Mouse (Mus musculus): Measurements from ENCODE around the gene Plxna1. TPM values are rescaled to one million over a fixed set of nuclear protein-coding genes. Genes with fewer than 3 reads are reported as not detected.

Plxna1 gene
- polyA plus RNA-seq, 2 experiments, result 1.7 to 2.6 TPM

GRCm38 (mm10) chr6:89363107-89363451, 659 bp upstream of the Plxna1 start:
- Histone ChIP-seq H3K4me2 (ENCODE audit: low read depth) (peak overlapping the region; percentile 73), H3K27ac (no peak overlapping the region), H3K36me3 (replicated peaks; ENCODE audit: control insufficient read depth, insufficient read depth, low read depth) (no peaks in the 10 kb centered on the region), H3K27me3 (ENCODE audit: control insufficient read depth, insufficient read depth, low read length) (peaks cover 8% of the 10 kb centered on the region), H3K4me1 (replicated peaks; ENCODE audit: control insufficient read depth in 2 of 2, insufficient read depth in 2 of 2, low read length in 1 of 2) (peaks cover 0 to 7% of the 10 kb centered on the region in 2 experiments; a peak in 2 of 4 replicates), H3K4me3 (ENCODE audit: insufficient read depth in 1 of 2, low read depth in 2 of 2, low read length in 2 of 2) (peak overlapping the region in 1 of 2 experiments; percentile 61; a peak in 2 of 4 replicates), H3K9me3 (ENCODE audit: control insufficient read depth, low read length) (no peaks in the 10 kb centered on the region), H3K9ac (replicated peaks) (no peak overlapping the region)
- DNase-seq (ENCODE audit: low read depth in 3 of 3, low spot score in 3 of 3), result no peak
- ATAC-seq (ENCODE audit: insufficient read depth), result no peak
- TF ChIP-seq EP300 (IDR thresholded peaks at IDR 0.05; ENCODE audit: low read depth) (no peak), CTCF (IDR thresholded peaks at IDR 0.05; ENCODE audit: low read depth) (no peak)
- WGBS (ENCODE audit: insufficient replicate concordance), result 9% methylated on average over 16 of the region's 16 CpGs

- TF ChIP-seq CTCF (IDR thresholded peaks at IDR 0.05; ENCODE audit: low read depth) (no peak), EP300 (IDR thresholded peaks at IDR 0.05; ENCODE audit: low read depth) (no peak)
- DNase-seq (ENCODE audit: low read depth in 3 of 3, low spot score in 3 of 3) (no peak), ATAC-seq (ENCODE audit: insufficient read depth) (peak; percentile 51; the same call in 1 of the 2 replicates)
- Histone ChIP-seq H3K4me1 (replicated peaks; ENCODE audit: control insufficient read depth in 2 of 2, insufficient read depth in 2 of 2, low read length in 1 of 2) (peaks cover 0 to 7% of the 10 kb centered on the region in 2 experiments; a peak in 2 of 4 replicates), H3K4me2 (ENCODE audit: low read depth) (peak overlapping the region; percentile 73), H3K9me3 (ENCODE audit: control insufficient read depth, low read length) (no peaks in the 10 kb centered on the region), H3K9ac (replicated peaks) (peak overlapping the region; percentile 10), H3K27me3 (ENCODE audit: control insufficient read depth, insufficient read depth, low read length) (peaks cover 8% of the 10 kb centered on the region), H3K36me3 (replicated peaks; ENCODE audit: control insufficient read depth, insufficient read depth, low read depth) (no peaks in the 10 kb centered on the region), H3K4me3 (ENCODE audit: insufficient read depth in 1 of 2, low read depth in 2 of 2, low read length in 2 of 2) (peak overlapping the region; percentile 51 to 61), H3K27ac (no peak overlapping the region)
- WGBS (ENCODE audit: insufficient replicate concordance), result under 1% methylated on average over 78 of the region's 80 CpGs
Measured at GRCm38 (mm10) chr6:89361418-89362280, 771 bp downstream of the Plxna1 start.

GRCm38 (mm10) chr6:89360709-89361417, 1.6 kb downstream of the Plxna1 start:
- Histone ChIP-seq H3K4me1 (replicated peaks; ENCODE audit: control insufficient read depth in 2 of 2, insufficient read depth in 2 of 2, low read length in 1 of 2) (peaks cover 0 to 7% of the 10 kb centered on the region in 2 experiments; a peak in 2 of 4 replicates), H3K9me3 (ENCODE audit: control insufficient read depth, low read length) (no peaks in the 10 kb centered on the region), H3K27ac (no peak overlapping the region), H3K9ac (replicated peaks) (no peak overlapping the region; the same call in 1 of the 2 replicates), H3K4me3 (ENCODE audit: insufficient read depth in 1 of 2, low read depth in 2 of 2, low read length in 2 of 2) (peak overlapping the region; percentile 51 to 61; a peak in 3 of 4 replicates), H3K4me2 (ENCODE audit: low read depth) (peak overlapping the region; percentile 73), H3K27me3 (ENCODE audit: control insufficient read depth, insufficient read depth, low read length) (peaks cover 8% of the 10 kb centered on the region), H3K36me3 (replicated peaks; ENCODE audit: control insufficient read depth, insufficient read depth, low read depth) (no peaks in the 10 kb centered on the region)
- DNase-seq (ENCODE audit: low read depth in 3 of 3, low spot score in 3 of 3) (no peak), ATAC-seq (ENCODE audit: insufficient read depth) (0 out of 2 replicates have a peak, but pooled peaks have one; percentile 1)
- TF ChIP-seq CTCF (IDR thresholded peaks at IDR 0.05; ENCODE audit: low read depth), result peak; percentile 4; the same call in 1 of the 2 replicates
- TF ChIP-seq EP300 (IDR thresholded peaks at IDR 0.05; ENCODE audit: low read depth), result no peak
- WGBS (ENCODE audit: insufficient replicate concordance), result 43% methylated on average over 8 of the region's 8 CpGs

GRCm38 (mm10) chr6:89359771-89360708, 2.4 kb downstream of the Plxna1 start:
- Histone ChIP-seq H3K4me2 (ENCODE audit: low read depth) (no peak overlapping the region), H3K27me3 (ENCODE audit: control insufficient read depth, insufficient read depth, low read length) (peaks cover 8% of the 10 kb centered on the region), H3K4me3 (ENCODE audit: insufficient read depth in 1 of 2, low read depth in 2 of 2, low read length in 2 of 2) (no peak overlapping the region), H3K9ac (replicated peaks) (no peak overlapping the region), H3K9me3 (ENCODE audit: control insufficient read depth, low read length) (no peaks in the 10 kb centered on the region), H3K36me3 (replicated peaks; ENCODE audit: control insufficient read depth, insufficient read depth, low read depth) (no peaks in the 10 kb centered on the region), H3K27ac (no peak overlapping the region), H3K4me1 (replicated peaks; ENCODE audit: control insufficient read depth in 2 of 2, insufficient read depth in 2 of 2, low read length in 1 of 2) (peaks cover 0 to 7% of the 10 kb centered on the region in 2 experiments; a peak in 2 of 4 replicates)
- WGBS (ENCODE audit: insufficient replicate concordance), result 56% methylated on average over 20 of the region's 20 CpGs
- TF ChIP-seq EP300 (IDR thresholded peaks at IDR 0.05; ENCODE audit: low read depth) (no peak), CTCF (IDR thresholded peaks at IDR 0.05; ENCODE audit: low read depth) (no peak)
- no peak for DNase-seq (ENCODE audit: low read depth in 3 of 3, low spot score in 3 of 3)
- ATAC-seq (ENCODE audit: insufficient read depth), result no peak
